Mouse (Mus musculus): Measurements from ENCODE around the gene Acad10. TPM values are rescaled to one million over a fixed set of nuclear protein-coding genes. Genes with fewer than 3 reads are reported as not detected.
"Not testable (repeated sequence)": the region's sequence is repeated elsewhere in the genome, so short reads cannot be mapped to it uniquely, and the experiment has no call there.

Gene Acad10
- polyA plus RNA-seq, 1 experiment from 2014 or later, result 2.5 TPM

DNA sequence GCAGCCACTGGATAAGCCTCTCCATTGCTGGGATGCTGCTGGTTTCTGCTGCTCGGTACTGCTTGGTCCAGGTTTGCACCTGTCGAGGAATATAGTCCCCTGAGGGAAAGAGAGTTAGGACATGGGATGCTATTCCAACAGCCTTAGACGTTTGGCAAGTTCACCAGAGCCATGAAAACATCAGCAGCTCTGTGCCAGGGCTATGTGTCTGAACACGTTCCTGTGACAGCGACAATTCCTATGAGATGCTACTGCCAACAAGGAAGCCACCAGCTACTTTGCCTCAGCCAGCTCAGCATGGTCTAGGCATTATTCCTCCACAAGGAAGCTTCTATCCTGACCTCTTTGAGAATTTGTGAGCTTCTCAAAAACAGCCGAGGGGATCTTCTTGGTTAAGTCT is 23.0 kb downstream of the Acad10 start:
- no peak overlapping the region for H3K4me2 ChIP-seq
- 84% methylated on average over 6 of the region's 6 CpGs for WGBS
- no peaks in the 10 kb centered on the region for H3K27me3 ChIP-seq (ENCODE audit: control insufficient read depth, insufficient read depth, low read length)

DNA sequence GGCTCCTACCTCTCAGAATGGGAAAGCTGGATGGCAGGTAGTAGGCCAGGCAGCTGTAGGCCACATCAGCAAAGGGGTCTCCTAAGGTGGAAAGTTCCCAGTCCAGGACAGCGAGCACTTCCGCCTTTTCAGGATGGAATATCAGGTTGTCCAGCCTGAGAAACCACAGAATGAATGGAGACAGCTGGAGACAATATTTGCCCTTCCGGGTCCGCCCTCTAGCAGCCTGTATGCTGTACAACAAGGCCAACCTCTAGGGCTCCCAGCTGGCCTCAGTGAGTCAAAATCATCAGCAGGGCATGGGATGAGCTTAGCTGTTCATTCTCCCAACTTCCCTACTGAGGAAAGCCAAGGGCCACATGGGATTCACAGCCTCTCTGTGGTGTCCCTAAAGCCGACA is 25.6 kb downstream of the Acad10 start:
- WGBS, result 88% methylated on average over 5 of the region's 5 CpGs
- H3K9me3 ChIP-seq (ENCODE audit: control insufficient read depth, low read length), result no peaks in the 10 kb centered on the region

More for the DNA sequence above, 23.0 kb downstream of the Acad10 start:
- Histone ChIP-seq H3K27ac (ENCODE audit: low read depth, low read length) (no peak overlapping the region), H3K36me3 (ENCODE audit: control insufficient read depth, insufficient read depth, low read length) (no peaks in the 10 kb centered on the region), H3K9me3 (ENCODE audit: control insufficient read depth, low read length) (no peaks in the 10 kb centered on the region), H3K9ac (ENCODE audit: low read length) (no peak overlapping the region), H3K4me1 (ENCODE audit: control insufficient read depth, insufficient read depth, low read length) (no peaks in the 10 kb centered on the region), H3K4me3 (ENCODE audit: low read depth, low read length) (no peak overlapping the region)
- DNase-seq (ENCODE audit: low spot score, missing footprints) (no peak), ATAC-seq (ENCODE audit: low FRiP score) (no peak)

DNA sequence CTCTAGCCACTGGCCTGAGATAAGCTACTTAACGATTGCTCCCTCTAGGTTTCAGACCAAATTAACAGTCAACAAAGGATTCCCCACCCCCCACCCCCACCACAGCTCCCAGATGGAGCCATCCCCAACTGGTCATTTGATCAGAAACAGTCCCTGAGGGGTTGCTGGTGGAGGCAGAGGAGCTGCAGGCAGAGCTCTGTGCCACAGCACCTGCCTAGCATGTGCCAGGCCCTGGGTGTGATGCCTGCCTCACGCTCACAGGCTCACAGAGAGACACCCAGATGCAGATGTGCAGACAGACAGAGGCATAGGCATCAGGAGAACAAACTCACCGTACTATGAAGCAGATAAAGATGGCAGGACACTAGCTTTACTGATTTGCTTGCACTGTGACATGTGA is 27.5 kb downstream of the Acad10 start:
- H3K9ac ChIP-seq (ENCODE audit: low read length), result no peak overlapping the region
- H3K27ac ChIP-seq (ENCODE audit: low read depth, low read length), result no peak overlapping the region

More for the DNA sequence above, 25.6 kb downstream of the Acad10 start:
- ATAC-seq (ENCODE audit: low FRiP score) (no peak), DNase-seq (ENCODE audit: low spot score, missing footprints) (no peak)
- H3K9ac ChIP-seq (ENCODE audit: low read length), result no peak overlapping the region
- H3K4me2 ChIP-seq, result no peak overlapping the region
- no peaks in the 10 kb centered on the region for H3K4me1 ChIP-seq (ENCODE audit: control insufficient read depth, insufficient read depth, low read length)
- no peak overlapping the region for H3K4me3 ChIP-seq (ENCODE audit: low read depth, low read length)
- no peak overlapping the region for H3K27ac ChIP-seq (ENCODE audit: low read depth, low read length)
- H3K27me3 ChIP-seq (ENCODE audit: control insufficient read depth, insufficient read depth, low read length), result no peaks in the 10 kb centered on the region
- H3K36me3 ChIP-seq (ENCODE audit: control insufficient read depth, insufficient read depth, low read length), result no peaks in the 10 kb centered on the region

DNA sequence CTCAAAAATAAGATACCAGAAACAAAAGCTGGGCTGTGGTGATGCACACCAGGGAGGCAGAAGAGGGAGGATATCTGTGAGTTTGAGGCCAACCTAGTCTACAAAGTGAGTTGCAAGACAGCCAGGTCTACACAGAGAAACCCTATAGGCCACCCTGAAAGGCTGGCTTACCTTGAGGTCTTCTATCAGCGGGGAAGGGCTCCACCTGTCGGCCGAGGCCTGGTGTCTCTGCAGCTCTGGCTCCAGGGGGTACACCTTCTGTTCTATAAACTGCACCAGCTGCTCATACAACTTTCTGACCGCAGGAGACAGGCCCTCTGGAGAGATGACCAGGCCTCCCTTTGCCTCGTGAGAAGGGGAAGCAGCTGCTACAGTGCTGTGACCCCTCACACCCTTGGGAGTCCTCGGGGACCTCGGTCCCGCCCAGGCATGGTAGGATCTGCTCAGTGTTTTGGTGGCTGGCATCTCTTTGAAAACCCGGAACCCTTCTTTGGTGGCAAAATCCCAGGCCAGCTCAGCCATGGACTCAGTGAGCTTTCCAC is 29.1 kb downstream of the Acad10 start:
- not testable (repeated sequence) for H3K4me1 ChIP-seq (ENCODE audit: control insufficient read depth, insufficient read depth, low read length); H3K27me3 ChIP-seq (ENCODE audit: control insufficient read depth, insufficient read depth, low read length); H3K36me3 ChIP-seq (ENCODE audit: control insufficient read depth, insufficient read depth, low read length); H3K4me2 ChIP-seq; H3K4me3 ChIP-seq (ENCODE audit: low read depth, low read length); ATAC-seq (ENCODE audit: low FRiP score); DNase-seq (ENCODE audit: low spot score, missing footprints); H3K27ac ChIP-seq (ENCODE audit: low read depth, low read length); H3K9me3 ChIP-seq (ENCODE audit: control insufficient read depth, low read length); H3K9ac ChIP-seq (ENCODE audit: low read length)
- 66% methylated on average over 7 of the region's 9 CpGs for WGBS

More for the DNA sequence above, 27.5 kb downstream of the Acad10 start:
- Histone ChIP-seq H3K4me2 (no peak overlapping the region), H3K9me3 (ENCODE audit: control insufficient read depth, low read length) (no peaks in the 10 kb centered on the region), H3K27me3 (ENCODE audit: control insufficient read depth, insufficient read depth, low read length) (no peaks in the 10 kb centered on the region), H3K4me3 (ENCODE audit: low read depth, low read length) (no peak overlapping the region), H3K36me3 (ENCODE audit: control insufficient read depth, insufficient read depth, low read length) (no peaks in the 10 kb centered on the region), H3K4me1 (ENCODE audit: control insufficient read depth, insufficient read depth, low read length) (no peaks in the 10 kb centered on the region)
- no peak for DNase-seq (ENCODE audit: low spot score, missing footprints)
- no peak for ATAC-seq (ENCODE audit: low FRiP score)
- WGBS, result 41% methylated on average over 3 of the region's 3 CpGs

DNA sequence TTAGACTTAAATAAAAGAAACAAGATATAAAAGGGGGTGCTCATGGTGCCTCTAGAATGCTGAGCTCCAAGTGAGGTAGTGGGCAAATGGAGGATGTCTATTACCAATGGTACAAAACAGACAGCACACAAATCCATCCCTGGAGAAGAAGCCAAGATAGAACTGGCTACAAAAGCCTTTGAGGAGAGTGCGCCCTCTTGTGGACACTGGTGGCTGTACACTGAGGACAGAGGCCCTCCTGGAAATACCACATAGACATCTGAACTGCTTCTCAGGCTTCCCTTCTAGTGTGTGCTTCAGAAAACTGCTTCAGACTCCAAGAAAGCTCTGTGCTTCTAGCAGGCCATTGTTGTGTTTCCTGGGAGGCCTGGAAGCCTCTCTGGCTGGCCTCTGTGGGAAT is 32.4 kb downstream of the Acad10 start:
- peak; percentile 96 for DNase-seq (ENCODE audit: low spot score, missing footprints)
- H3K27ac ChIP-seq (ENCODE audit: low read depth, low read length), result no peak overlapping the region
- H3K4me3 ChIP-seq (ENCODE audit: low read depth, low read length), result no peak overlapping the region
- 0% methylated on average over 1 of the region's 1 CpGs for WGBS
- H3K27me3 ChIP-seq (ENCODE audit: control insufficient read depth, insufficient read depth, low read length), result no peaks in the 10 kb centered on the region
- no peak overlapping the region for H3K9ac ChIP-seq (ENCODE audit: low read length)
- no peak overlapping the region for H3K4me2 ChIP-seq
- no peaks in the 10 kb centered on the region for H3K4me1 ChIP-seq (ENCODE audit: control insufficient read depth, insufficient read depth, low read length)
- H3K9me3 ChIP-seq (ENCODE audit: control insufficient read depth, low read length), result no peaks in the 10 kb centered on the region
- no peak for ATAC-seq (ENCODE audit: low FRiP score)
- H3K36me3 ChIP-seq (ENCODE audit: control insufficient read depth, insufficient read depth, low read length), result no peaks in the 10 kb centered on the region

DNA sequence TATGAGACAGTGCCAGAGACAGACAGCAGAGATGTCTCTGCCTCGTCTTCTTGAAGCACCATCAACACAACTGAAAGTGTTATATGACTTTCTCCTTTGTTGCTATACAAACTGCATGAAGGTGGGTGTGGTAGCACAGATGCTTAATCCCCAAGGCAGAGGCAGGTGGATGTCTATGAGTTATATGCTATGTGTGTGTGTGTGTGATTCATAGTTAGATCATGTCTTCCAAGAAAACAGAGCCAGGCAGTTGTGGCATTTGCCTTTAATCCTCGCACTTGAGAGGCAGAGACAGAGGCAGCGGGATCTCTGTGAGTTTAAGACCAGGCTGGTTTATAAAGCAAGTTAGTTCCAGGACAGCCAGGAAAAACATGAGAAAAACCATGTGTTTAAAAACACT is 37.1 kb downstream of the Acad10 start:
- Histone ChIP-seq H3K4me3 (ENCODE audit: low read depth, low read length) (no peak overlapping the region), H3K4me1 (ENCODE audit: control insufficient read depth, insufficient read depth, low read length) (peaks cover 6% of the 10 kb centered on the region; the same call in 1 of the 2 replicates), H3K27ac (ENCODE audit: low read depth, low read length) (no peak overlapping the region), H3K27me3 (ENCODE audit: control insufficient read depth, insufficient read depth, low read length) (no peaks in the 10 kb centered on the region), H3K9me3 (ENCODE audit: control insufficient read depth, low read length) (no peaks in the 10 kb centered on the region), H3K9ac (ENCODE audit: low read length) (no peak overlapping the region), H3K4me2 (no peak overlapping the region), H3K36me3 (ENCODE audit: control insufficient read depth, insufficient read depth, low read length) (no peaks in the 10 kb centered on the region)
- ATAC-seq (ENCODE audit: low FRiP score) (no peak), DNase-seq (ENCODE audit: low spot score, missing footprints) (no peak)
- 83% methylated on average over 3 of the region's 3 CpGs for WGBS

DNA sequence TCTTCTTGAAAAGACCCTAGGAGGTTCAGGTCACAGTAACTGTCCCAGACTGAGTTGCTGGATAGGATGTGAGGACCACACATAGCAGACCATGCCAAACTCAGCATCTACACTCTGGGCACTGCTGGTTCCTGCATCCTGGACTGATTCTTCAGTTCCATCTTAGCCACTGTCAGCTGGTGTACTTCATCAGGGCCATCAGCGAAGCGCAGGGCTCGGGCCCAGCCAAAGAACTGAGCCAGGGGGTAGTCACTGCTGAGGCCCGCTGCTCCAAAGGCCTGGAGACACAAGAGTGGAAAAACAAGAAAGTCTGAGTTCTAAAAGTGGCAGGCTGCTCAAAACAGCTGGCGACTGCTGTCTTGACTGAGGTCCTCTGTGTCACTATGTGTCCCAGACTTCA is 39.2 kb downstream of the Acad10 start:
- Histone ChIP-seq H3K4me3 (ENCODE audit: low read depth, low read length) (no peak overlapping the region), H3K4me2 (no peak overlapping the region), H3K27me3 (ENCODE audit: control insufficient read depth, insufficient read depth, low read length) (no peaks in the 10 kb centered on the region), H3K27ac (ENCODE audit: low read depth, low read length) (no peak overlapping the region), H3K9me3 (ENCODE audit: control insufficient read depth, low read length) (no peaks in the 10 kb centered on the region), H3K4me1 (ENCODE audit: control insufficient read depth, insufficient read depth, low read length) (peaks cover 9% of the 10 kb centered on the region), H3K9ac (ENCODE audit: low read length) (no peak overlapping the region), H3K36me3 (ENCODE audit: control insufficient read depth, insufficient read depth, low read length) (no peaks in the 10 kb centered on the region)
- WGBS, result 94% methylated on average over 5 of the region's 5 CpGs
- no peak for ATAC-seq (ENCODE audit: low FRiP score)
- DNase-seq (ENCODE audit: low spot score, missing footprints), result no peak

DNA sequence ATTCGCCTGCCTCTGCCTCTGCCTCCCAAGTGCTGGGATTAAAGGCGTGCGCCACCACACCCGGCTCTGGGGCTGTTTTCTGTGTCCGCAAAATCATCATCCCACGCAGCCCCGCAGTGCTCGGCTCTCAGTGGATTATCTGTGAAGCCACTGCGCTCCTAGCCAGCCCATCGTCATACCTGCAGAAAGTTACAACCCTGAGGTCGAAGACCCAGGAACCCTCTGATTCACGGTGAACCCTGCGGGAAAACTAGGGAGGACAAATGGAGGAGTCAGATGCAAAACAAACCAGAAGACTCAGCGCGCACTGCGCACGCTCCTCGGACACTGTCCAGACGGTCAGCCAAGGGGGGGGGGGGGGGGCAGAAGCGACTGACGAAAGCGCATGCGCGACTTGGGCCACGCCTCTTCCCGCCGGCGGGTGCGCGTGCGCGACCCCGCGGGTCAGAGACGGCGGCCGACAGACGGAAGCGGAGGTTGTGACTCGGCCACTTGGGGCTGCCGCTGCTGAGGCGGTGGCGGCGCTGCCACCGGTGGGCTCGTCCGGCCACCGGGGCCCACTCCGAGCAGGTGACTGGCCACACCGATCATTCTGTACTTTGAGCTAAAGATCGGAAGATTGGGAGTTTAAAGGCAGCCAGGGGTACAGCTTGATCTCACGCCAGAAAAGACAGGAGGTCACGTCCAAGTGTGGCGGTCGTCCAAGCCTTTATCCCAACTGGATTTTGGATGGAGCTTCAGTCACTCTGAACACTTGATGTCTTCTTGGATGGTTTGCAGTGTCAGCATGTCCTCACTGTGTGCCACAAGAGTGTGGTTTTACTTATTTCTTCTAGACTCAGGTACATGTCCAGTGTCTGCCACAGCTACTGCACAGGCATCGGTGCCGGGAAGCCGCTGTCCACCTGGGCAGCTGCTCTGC is 41.5 kb downstream of the Acad10 start, which contains the start of gene Acad12:
Gene Acad12, minus strand, starts transcription at position 347 of the 922 bp plus-strand sequence.
- no peaks in the 10 kb centered on the region for H3K9me3 ChIP-seq (ENCODE audit: control insufficient read depth, low read length)
- peak within 1 kb of the TSS; percentile 64 for H3K4me3 ChIP-seq (ENCODE audit: low read depth, low read length)
- 1% methylated on average over 54 of the region's 58 CpGs for WGBS

DNA sequence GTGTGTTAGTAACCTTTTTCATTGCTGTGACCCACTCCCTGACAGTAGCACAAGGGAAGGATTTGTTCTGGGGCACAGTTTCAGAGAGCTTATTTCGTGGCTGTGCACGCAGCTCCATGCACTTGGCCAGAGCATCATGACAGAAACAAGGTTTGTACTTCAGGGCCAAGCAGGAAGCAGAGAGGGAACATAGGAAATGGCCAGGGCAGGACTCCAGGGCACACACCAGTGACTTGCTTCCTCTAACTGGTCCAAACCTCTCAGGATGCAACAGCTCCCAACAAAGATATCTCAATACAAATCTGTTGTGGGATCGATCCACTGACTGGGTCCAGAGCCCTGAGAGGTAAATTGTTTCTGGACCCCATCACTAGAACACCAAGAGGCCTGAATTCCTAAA is 45.4 kb downstream of the Acad10 start:
- ATAC-seq (ENCODE audit: low FRiP score); H3K9ac ChIP-seq (ENCODE audit: low read length); H3K27me3 ChIP-seq (ENCODE audit: control insufficient read depth, insufficient read depth, low read length); H3K4me3 ChIP-seq (ENCODE audit: low read depth, low read length); H3K36me3 ChIP-seq (ENCODE audit: control insufficient read depth, insufficient read depth, low read length); DNase-seq (ENCODE audit: low spot score, missing footprints); H3K4me2 ChIP-seq; H3K4me1 ChIP-seq (ENCODE audit: control insufficient read depth, insufficient read depth, low read length); H3K9me3 ChIP-seq (ENCODE audit: control insufficient read depth, low read length); H3K27ac ChIP-seq (ENCODE audit: low read depth, low read length): not testable (repeated sequence)
- WGBS, result 83% methylated on average over 3 of the region's 3 CpGs

More for the DNA sequence above, 41.5 kb downstream of the Acad10 start, which contains the start of gene Acad12:
- Histone ChIP-seq H3K4me2 (peak within 1 kb of the TSS; percentile 77), H3K27ac (ENCODE audit: low read depth, low read length) (peak within 1 kb of the TSS; percentile 15; the same call in 1 of the 2 replicates), H3K9ac (ENCODE audit: low read length) (peak within 1 kb of the TSS; percentile 87), H3K4me1 (ENCODE audit: control insufficient read depth, insufficient read depth, low read length) (peaks cover 9% of the 10 kb centered on the region), H3K36me3 (ENCODE audit: control insufficient read depth, insufficient read depth, low read length) (no peaks in the 10 kb centered on the region), H3K27me3 (ENCODE audit: control insufficient read depth, insufficient read depth, low read length) (no peaks in the 10 kb centered on the region)
- DNase-seq (ENCODE audit: low spot score, missing footprints), result peak; percentile 100
- ATAC-seq (ENCODE audit: low FRiP score), result peak; percentile 89
